9 mouse cellular contexts compared by ENCODE assay signal in the genomic region with DNA sequence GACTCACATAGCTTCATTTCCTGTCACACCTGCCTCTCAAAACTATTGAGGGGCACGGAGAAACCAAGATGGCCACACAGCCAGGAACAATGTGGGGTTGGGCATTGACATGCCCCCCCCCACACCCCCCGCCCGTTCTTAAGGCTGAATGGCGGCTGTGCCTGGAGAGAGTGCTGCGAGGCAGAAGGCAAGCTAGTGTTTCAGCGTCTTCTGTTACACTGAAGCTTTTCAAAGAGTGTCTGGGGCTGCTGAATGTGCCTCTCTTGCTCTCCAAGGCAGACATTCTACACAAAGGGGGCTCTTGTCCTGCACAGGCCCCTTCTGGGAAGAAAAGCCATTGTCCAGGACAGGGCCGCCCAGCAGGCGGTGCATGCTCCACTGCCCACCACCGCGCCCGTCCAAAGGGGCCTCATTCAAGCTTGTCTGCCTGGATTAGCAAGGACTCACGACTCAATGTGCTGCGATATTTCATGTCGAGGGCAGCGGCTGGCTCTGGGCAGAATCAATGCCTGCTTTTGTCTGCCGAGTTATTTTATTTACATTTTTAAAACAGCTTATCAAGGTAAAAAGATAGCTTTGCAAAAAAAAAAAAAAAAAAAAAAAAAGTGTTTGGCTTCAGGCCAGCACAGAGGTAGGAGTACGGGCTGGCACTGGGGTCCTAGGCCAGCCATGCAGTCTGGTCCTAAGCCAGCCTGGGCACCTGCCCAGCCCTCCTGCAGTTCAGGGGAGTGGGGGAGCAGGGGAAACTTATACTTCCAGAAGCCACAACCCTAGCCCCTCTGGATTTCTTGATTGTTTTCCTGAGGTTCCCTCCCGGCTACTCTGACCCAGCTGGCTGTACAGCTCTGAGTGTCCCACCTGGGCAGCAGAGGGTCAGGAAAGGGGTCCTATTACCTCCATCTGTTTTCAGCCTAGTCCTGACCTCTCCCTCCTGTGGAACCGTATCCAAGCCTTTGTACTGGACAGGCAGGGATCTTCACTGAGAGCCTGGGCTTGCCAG. TPM values are rescaled to one million over a fixed set of nuclear protein-coding genes. Genes with fewer than 3 reads are reported as not detected.
DNase-seq lines count a peak whose midpoint lies in the region; ATAC-seq and TF ChIP-seq lines count a peak whose summit lies in the region.
"Had no signal": no experiment of that assay in that cellular context is flagged by ENCODE, and none has a peak within 500 bp of the region (broad histone marks: within the 10 kb centered on the region; RNA-seq: fewer than 3 reads in every experiment).

No protein-coding gene starts in this region.

- H3K27ac ChIP-seq in heart, embryonic 15.5 days, result peak overlapping the region; percentile 98; the same call in 1 of the 2 replicates
- H3K27ac ChIP-seq in limb, embryonic 15.5 days, result 0 out of 2 replicates have a peak overlapping the region, but pooled peaks have one; percentile 22
- H3K27ac ChIP-seq in stomach, postnatal 0 days (replicated peaks), result peak overlapping the region; percentile 70

- TF ChIP-seq CTCF in stomach, postnatal 0 days (IDR thresholded peaks at IDR 0.05; ENCODE audit: low read depth), result peak; percentile 38

- H3K36me3 ChIP-seq in heart, embryonic 15.5 days, result no peaks in the 10 kb centered on the region
- no peaks in the 10 kb centered on the region for H3K36me3 ChIP-seq in limb, embryonic 15.5 days
- H3K36me3 ChIP-seq in stomach, postnatal 0 days (ENCODE audit: control insufficient read depth, insufficient read depth, low read length), result no peaks in the 10 kb centered on the region

- no peaks in the 10 kb centered on the region for H3K9me3 ChIP-seq in heart, embryonic 15.5 days (replicated peaks)
- no peaks in the 10 kb centered on the region for H3K9me3 ChIP-seq in limb, embryonic 15.5 days
- no peaks in the 10 kb centered on the region for H3K9me3 ChIP-seq in stomach, postnatal 0 days (ENCODE audit: control insufficient read depth, low read length)

- no peak for ATAC-seq in heart, embryonic 15.5 days (replicated peaks; ENCODE audit: insufficient number of reproducible peaks, insufficient read depth, low FRiP score, low read depth)
- no peak for ATAC-seq in limb, embryonic 15.5 days (ENCODE audit: insufficient number of reproducible peaks, low FRiP score, low TSS enrichment, low read depth)
- peak; percentile 55 for ATAC-seq in stomach, postnatal 0 days (ENCODE audit: low FRiP score, low TSS enrichment)

- H3K4me1 ChIP-seq in heart, embryonic 15.5 days (replicated peaks), result peaks cover 38% of the 10 kb centered on the region
- peaks cover 20% of the 10 kb centered on the region for H3K4me1 ChIP-seq in limb, embryonic 15.5 days
- H3K4me1 ChIP-seq in stomach, postnatal 0 days (replicated peaks; ENCODE audit: control insufficient read depth, insufficient read depth), result no peaks in the 10 kb centered on the region; the same call in 1 of the 2 replicates

- 0 out of 2 replicates have a peak overlapping the region, but pooled peaks have one; percentile 22 for H3K9ac ChIP-seq in heart, embryonic 15.5 days
- no peak overlapping the region for H3K9ac ChIP-seq in limb, embryonic 15.5 days
- H3K9ac ChIP-seq in stomach, postnatal 0 days (ENCODE audit: low read length), result no peak overlapping the region

- no peaks in the 10 kb centered on the region for H3K27me3 ChIP-seq in heart, embryonic 15.5 days
- H3K27me3 ChIP-seq in limb, embryonic 15.5 days, result no peaks in the 10 kb centered on the region
- H3K27me3 ChIP-seq in stomach, postnatal 0 days (ENCODE audit: control insufficient read depth, insufficient read depth, low read length), result no peaks in the 10 kb centered on the region

- H3K4me2 ChIP-seq in heart, embryonic 15.5 days, result no peak overlapping the region
- no peak overlapping the region for H3K4me2 ChIP-seq in limb, embryonic 15.5 days
- H3K4me2 ChIP-seq in stomach, postnatal 0 days (replicated peaks; ENCODE audit: low read depth), result no peak overlapping the region

- intact Hi-C loops in heart, postnatal 10 days (cut with DNase I), result loop anchor here (1.0 kb wide), 2 partner anchors 31 to 61 kb away; no protein-coding TSS in a partner anchor
- intact Hi-C loops in heart, postnatal 14 days (cut with DNase I), result loop anchor here (1.0 to 2.0 kb wide), 2 partner anchors 30 to 60 kb away; no protein-coding TSS in a partner anchor

- WGBS in heart, embryonic 15.5 days, result 54% methylated on average over 19 of the region's 19 CpGs
- 50% methylated on average over 19 of the region's 19 CpGs for WGBS in limb, embryonic 15.5 days
- 33% methylated on average over 19 of the region's 19 CpGs for WGBS in stomach, postnatal 0 days

- H3K4me3 ChIP-seq in heart, embryonic 15.5 days, result no peak overlapping the region
- no peak overlapping the region for H3K4me3 ChIP-seq in limb, embryonic 15.5 days
- H3K4me3 ChIP-seq in stomach, postnatal 0 days (ENCODE audit: low read depth, low read length), result no peak overlapping the region

- no peak for DNase-seq in heart, postnatal 10 days
- peak; percentile 36 to 71 for DNase-seq in cerebellum, postnatal 4 days (ENCODE audit: low spot score in 2 of 2)
- DNase-seq in frontal cortex, postnatal 36 days (ENCODE audit: low spot score in 2 of 2), result peak; percentile 9 to 26
- peak; percentile 74 for DNase-seq in stomach, postnatal 0 days (ENCODE audit: low spot score)
- no peak for DNase-seq in heart, postnatal 14 days
- no peak for DNase-seq in thymus, postnatal 0 days (ENCODE audit: low spot score)

- TF ChIP-seq EP300 in stomach, postnatal 0 days (optimal IDR thresholded peaks at IDR 0.05), result no peak

RNA-seq across cellular contexts. Expression of gene Noxa1, which starts 31.4 kb away (rescaled TPM):
- polyA plus RNA-seq in heart, embryonic 15.5 days (2015; fragmentation: Nextera tagmentation; extraction: Ambion mirVana), result 0.15 and 0.16 TPM in 2 replicates
- not detected for total RNA-seq in heart, postnatal 10 days (2021)
- 0.18 TPM in 1 of 2 replicates, not detected in the other for polyA plus RNA-seq in limb, embryonic 15.5 days (2015; fragmentation: Nextera tagmentation; extraction: Ambion mirVana)
- polyA plus RNA-seq in stomach, postnatal 0 days (2015; fragmentation: Nextera tagmentation; extraction: Ambion mirVana), result 4.0 and 4.4 TPM in 2 replicates
- total RNA-seq in heart, postnatal 14 days (2021), result not detected
- polyA plus RNA-seq in thymus, postnatal 0 days (2015; fragmentation: Nextera tagmentation; extraction: Ambion mirVana), result 0.27 and 0.39 TPM in 2 replicates

RNA-seq across cellular contexts. Expression of gene Entpd8, which starts 46.2 kb away (rescaled TPM):
- polyA plus RNA-seq in heart, embryonic 15.5 days (2015; fragmentation: Nextera tagmentation; extraction: Ambion mirVana), result not detected in 2 replicates
- not detected for total RNA-seq in heart, postnatal 10 days (2021)
- polyA plus RNA-seq in limb, embryonic 15.5 days (2015; fragmentation: Nextera tagmentation; extraction: Ambion mirVana), result not detected in 2 replicates
- 3.3 TPM in 2 replicates for polyA plus RNA-seq in stomach, postnatal 0 days (2015; fragmentation: Nextera tagmentation; extraction: Ambion mirVana)
- total RNA-seq in heart, postnatal 14 days (2021), result not detected
- 0.16 and 0.26 TPM in 2 replicates for polyA plus RNA-seq in thymus, postnatal 0 days (2015; fragmentation: Nextera tagmentation; extraction: Ambion mirVana)
- total RNA-seq: ES-E14 had no signal

RNA-seq across cellular contexts. Expression of gene Nrarp, which starts 54.2 kb away (rescaled TPM):
- polyA plus RNA-seq in heart, embryonic 15.5 days (2015; fragmentation: Nextera tagmentation; extraction: Ambion mirVana), result 17.3 and 19.0 TPM in 2 replicates
- 10 to 100 TPM; 23.9 to 25.1 TPM for total RNA-seq in heart, postnatal 10 days (2021)
- polyA plus RNA-seq in limb, embryonic 15.5 days (2015; fragmentation: Nextera tagmentation; extraction: Ambion mirVana), result 28.5 and 33.5 TPM in 2 replicates
- polyA plus RNA-seq in stomach, postnatal 0 days (2015; fragmentation: Nextera tagmentation; extraction: Ambion mirVana), result 25.3 and 25.6 TPM in 2 replicates
- 10 to 100 TPM; 14.0 to 15.0 TPM for total RNA-seq in heart, postnatal 14 days (2021)
- polyA plus RNA-seq in thymus, postnatal 0 days (2015; fragmentation: Nextera tagmentation; extraction: Ambion mirVana), result 9.5 TPM in 2 replicates

Comparison
In these comparisons a context has a peak if more than half of its experiments do, and no peak if none do; other contexts are left out.
1. H3K27ac ChIP-seq: peak in every context shown above with its lines; median percentile 98 in heart, embryonic 15.5 days; 70 in stomach, postnatal 0 days; 22 in limb, embryonic 15.5 days.
2. DNase-seq: peak in cerebellum, postnatal 4 days (2 of 2), frontal cortex, postnatal 36 days (2 of 2) and stomach, postnatal 0 days (single experiment); none in heart, postnatal 10 days (0 of 2), heart, postnatal 14 days (0 of 2) and thymus, postnatal 0 days (single experiment).